Mouse (Mus musculus): ENCODE measurements around the gene Pard3b.

DNA sequence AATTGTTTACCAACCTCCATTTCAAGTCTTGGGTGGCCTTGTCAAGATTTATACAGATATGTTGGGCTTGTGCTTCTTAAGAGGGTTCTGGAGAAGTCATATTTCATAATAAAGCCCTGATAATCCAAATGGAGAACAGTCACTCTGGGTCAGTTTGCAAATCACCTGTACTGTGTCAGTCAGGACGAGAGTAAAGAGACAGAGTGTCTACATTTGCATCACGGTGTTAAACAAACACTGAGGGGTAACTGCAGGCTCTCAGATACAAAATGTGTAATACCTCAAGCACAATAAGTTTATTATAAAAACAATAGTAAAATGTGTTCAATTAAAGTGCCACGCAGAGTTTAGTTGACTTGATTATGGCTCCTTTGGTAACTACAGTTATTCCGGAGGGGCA lies 91.0 kb downstream of the Pard3b start:
- TF ChIP-seq POLR2A (IDR thresholded peaks at IDR 0.05; ENCODE audit: insufficient read depth, low read length) (no peak), EP300 (IDR thresholded peaks at IDR 0.05; ENCODE audit: insufficient read depth, low read depth, low read length) (no peak), CTCF (IDR thresholded peaks at IDR 0.05; ENCODE audit: low read depth, low read length) (no peak)

Measured in ES-Bruce4 (cell line).